Mouse (Mus musculus): ENCODE data around the gene Gm4301.

DNA sequence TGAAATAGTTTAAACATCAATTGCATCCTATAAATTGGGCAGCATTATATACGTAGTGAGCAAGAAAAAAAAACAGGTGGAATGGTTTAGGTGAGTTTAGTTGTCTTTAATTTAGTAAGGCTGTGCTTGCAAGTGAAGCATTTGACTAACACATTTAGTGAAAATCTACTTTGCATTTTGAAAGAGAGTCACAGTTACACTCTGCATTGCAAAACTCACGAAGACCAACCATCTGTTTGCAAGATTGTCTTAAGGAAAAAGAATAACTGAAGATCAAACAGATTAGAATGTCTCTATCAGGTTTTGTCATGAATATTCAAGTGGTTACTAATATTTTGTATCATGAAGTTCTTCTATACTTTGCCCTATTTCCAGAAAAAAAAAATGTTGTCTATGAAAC is 39.4 kb upstream of the Gm4301 start:
- TF ChIP-seq CTCF (conservative IDR thresholded peaks at IDR 0.05 in 1 of 2, IDR thresholded peaks at IDR 0.05 in 1 of 2; ENCODE audit: low read depth in 2 of 2, low read length in 2 of 2): no peak
- no peak for TF ChIP-seq POLR2AphosphoS2 (IDR thresholded peaks at IDR 0.05; ENCODE audit: low read depth, low read length)
- no peak for TF ChIP-seq EP300 (IDR thresholded peaks at IDR 0.05; ENCODE audit: low read length)
- no peak for TF ChIP-seq NELFE (IDR thresholded peaks at IDR 0.05; ENCODE audit: low read depth, low read length)
- TF ChIP-seq MYC (IDR thresholded peaks at IDR 0.05; ENCODE audit: low read depth, low read length): no peak
